Mouse (Mus musculus) myocyte (in vitro differentiated cells): Measurements from ENCODE around the gene Mars. TPM values are rescaled to one million over a fixed set of nuclear protein-coding genes. Genes with fewer than 3 reads are reported as not detected.
A peak's percentile ranks its signal among the peaks of the same experiment; 100 is the strongest.

Experiments used
- H3K27me3 ChIP-seq: one replicate; pipeline ENCODE4 v1.6.1; 2011; ENCODE audit not compliant: control insufficient read depth, insufficient read depth, insufficient read length
- H3K36me3 ChIP-seq: one replicate; pipeline ENCODE4 v1.6.1; 2011; ENCODE audit not compliant: control insufficient read depth, insufficient read depth
- H3K4me2 ChIP-seq: one replicate; pipeline ENCODE4 v1.6.1; 2011; ENCODE audit warnings: low read depth, control low read depth
- H3K4me3 ChIP-seq: one replicate; pipeline ENCODE4 v1.5.1; 2011; ENCODE audit warnings: mild to moderate bottlenecking, control low read depth, moderate library complexity
- H3K79me2 ChIP-seq: one replicate; pipeline ENCODE4 v1.6.1; 2011; ENCODE audit not compliant: control insufficient read depth, insufficient read depth
- H3ac ChIP-seq: one replicate; pipeline ENCODE4 v1.6.1; 2011; ENCODE audit not compliant: control insufficient read depth, insufficient read length
- CEBPB ChIP-seq: IDR thresholded peaks from 2 replicates; pipeline ENCODE4 v1.6.1; 2011; ENCODE audit warnings: mild to moderate bottlenecking, moderate library complexity; ENCODE audit not compliant: poor library complexity, insufficient read depth, severe bottlenecking
- E2F4 ChIP-seq: IDR thresholded peaks from one replicate; pipeline ENCODE4 v1.6.1; 2011; ENCODE audit warnings: mild to moderate bottlenecking, control low read depth, moderate library complexity; ENCODE audit not compliant: insufficient read depth
- MAX ChIP-seq: IDR thresholded peaks from one replicate; pipeline ENCODE4 v1.6.1; 2011; ENCODE audit warnings: low read depth, mild to moderate bottlenecking, control low read depth
- MYOD1 ChIP-seq, 3 experiments: IDR thresholded peaks; one replicate each; pipeline ENCODE4 v1.6.1; 2011; ENCODE audit warnings: control low read depth in 2 of 3, low read depth in 2 of 3, mild to moderate bottlenecking in 2 of 3, moderate library complexity in 1 of 3; ENCODE audit not compliant: insufficient read length in 2 of 3, control insufficient read depth in 1 of 3
- MYOG ChIP-seq, 3 experiments: IDR thresholded peaks; one replicate each; pipeline ENCODE4 v1.6.1; 2011; ENCODE audit warnings: control low read depth in 2 of 3, low read depth in 2 of 3, mild to moderate bottlenecking in 2 of 3; ENCODE audit not compliant: insufficient read length in 2 of 3, control insufficient read depth in 1 of 3, insufficient read depth in 1 of 3
- POLR2A ChIP-seq: IDR thresholded peaks from one replicate; pipeline ENCODE4 v1.6.1; 2011; ENCODE audit warnings: low read depth, mild to moderate bottlenecking, control low read depth, moderate library complexity; ENCODE audit not compliant: insufficient read length
- POLR2AphosphoS2 ChIP-seq: IDR thresholded peaks from one replicate; pipeline ENCODE4 v1.6.1; 2011; ENCODE audit warnings: low read depth, control low read depth; ENCODE audit not compliant: insufficient read length
- REST ChIP-seq: IDR thresholded peaks from one replicate; pipeline ENCODE4 v1.6.1; 2011; ENCODE audit warnings: mild to moderate bottlenecking, control low read depth, moderate library complexity; ENCODE audit not compliant: insufficient read depth, insufficient read length
- SRF ChIP-seq: IDR thresholded peaks from one replicate; pipeline ENCODE4 v1.6.1; 2011; ENCODE audit warnings: low read depth; ENCODE audit not compliant: control insufficient read depth, insufficient read length
- TCF12 ChIP-seq: IDR thresholded peaks from one replicate; pipeline ENCODE4 v1.6.1; 2011; ENCODE audit warnings: mild to moderate bottlenecking, control low read depth; ENCODE audit not compliant: poor library complexity, insufficient read depth, severe bottlenecking
- TCF3 ChIP-seq: IDR thresholded peaks from one replicate; pipeline ENCODE4 v1.6.1; 2011; ENCODE audit warnings: low read depth, control low read depth; ENCODE audit not compliant: insufficient read length
- USF1 ChIP-seq: IDR thresholded peaks from one replicate; pipeline ENCODE4 v1.6.1; 2011; ENCODE audit warnings: low read depth, mild to moderate bottlenecking, control low read depth, moderate library complexity
- polyA plus RNA-seq: library from polyadenylated mRNA; unstranded; fragments of >200 nt; fragmentation: generic; extraction: Trizol; gene quantifications from one replicate; pipeline ENCODE4 v1.2.1, GENCODE M21; 2012; ENCODE audit warnings: missing spikeins

Gene Mars
- polyA plus RNA-seq, 1 experiment = 280 TPM

GRCm38 (mm10) chr10:127269036-127269435, 42.5 kb downstream of the Mars start:
- Histone ChIP-seq H3ac (no peak overlapping the region), H3K27me3 (no peaks in the 10 kb centered on the region), H3K79me2 (peaks cover 35% of the 10 kb centered on the region), H3K4me2 (no peak overlapping the region), H3K4me3 (no peak overlapping the region), H3K36me3 (peaks cover 14% of the 10 kb centered on the region)
- TF ChIP-seq POLR2A (no peak), MAX (no peak), MYOG (IDR thresholded peaks at IDR 0.05; ENCODE audit: control insufficient read depth in 1 of 3, insufficient read depth in 1 of 3, insufficient read length in 2 of 3, low read depth in 2 of 3) (no peak), E2F4 (no peak), MYOD1 (IDR thresholded peaks at IDR 0.05; ENCODE audit: control insufficient read depth in 1 of 3, insufficient read length in 2 of 3, low read depth in 2 of 3) (no peak)

- TF ChIP-seq MYOG (IDR thresholded peaks at IDR 0.05; ENCODE audit: control insufficient read depth in 1 of 3, insufficient read depth in 1 of 3, insufficient read length in 2 of 3, low read depth in 2 of 3) (peak in 1 of 3 experiments; percentile 36), SRF (no peak), USF1 (no peak), REST (no peak), POLR2A (peak; percentile 41), MYOD1 (IDR thresholded peaks at IDR 0.05; ENCODE audit: control insufficient read depth in 1 of 3, insufficient read length in 2 of 3, low read depth in 2 of 3) (peak in 1 of 3 experiments; percentile 36), POLR2AphosphoS2 (peak; percentile 62), CEBPB (no peak), TCF3 (no peak)
- Histone ChIP-seq H3K27me3 (no peaks in the 10 kb centered on the region), H3K36me3 (peaks cover 10% of the 10 kb centered on the region), H3K4me3 (no peak overlapping the region), H3ac (no peak overlapping the region), H3K4me2 (peak overlapping the region; percentile 8), H3K79me2 (peaks cover 35% of the 10 kb centered on the region)
Measured at GRCm38 (mm10) chr10:127268401-127268800, 43.2 kb downstream of the Mars start.

- H3K79me2 ChIP-seq = peaks cover 35% of the 10 kb centered on the region
- H3ac ChIP-seq = peak overlapping the region; percentile 61
- H3K4me2 ChIP-seq = peak overlapping the region; percentile 85
- H3K36me3 ChIP-seq = no peaks in the 10 kb centered on the region
- peaks cover 10% of the 10 kb centered on the region for H3K27me3 ChIP-seq
- H3K4me3 ChIP-seq = peak overlapping the region; percentile 60
- TF ChIP-seq TCF3 (no peak), POLR2AphosphoS2 (no peak), TCF12 (no peak), MAX (no peak), MYOD1 (IDR thresholded peaks at IDR 0.05; ENCODE audit: control insufficient read depth in 1 of 3, insufficient read length in 2 of 3, low read depth in 2 of 3) (no peak), CEBPB (no peak), MYOG (IDR thresholded peaks at IDR 0.05; ENCODE audit: control insufficient read depth in 1 of 3, insufficient read depth in 1 of 3, insufficient read length in 2 of 3, low read depth in 2 of 3) (no peak)
Measured at GRCm38 (mm10) chr10:127267318-127267717, 44.3 kb downstream of the Mars start.

GRCm38 (mm10) chr10:127266112-127267091, 45.2 kb downstream of the Mars start, which contains the start of gene Dctn2:
Gene Dctn2 (plus strand): TSS chr10:127266368.
- Histone ChIP-seq H3K27me3 (peaks cover 17% of the 10 kb centered on the region), H3K4me2 (peak within 1 kb of the TSS; percentile 85), H3ac (peak within 1 kb of the TSS; percentile 61), H3K79me2 (peaks cover 35% of the 10 kb centered on the region), H3K4me3 (peak within 1 kb of the TSS; percentile 60), H3K36me3 (no peaks in the 10 kb centered on the region)
- no peak for TF ChIP-seq CEBPB
- peak; percentile 66 for TF ChIP-seq SRF
- no peak for TF ChIP-seq TCF3
- peak; percentile 84 for TF ChIP-seq POLR2AphosphoS2
- peak; percentile 81 for TF ChIP-seq POLR2A
- no peak for TF ChIP-seq E2F4

GRCm38 (mm10) chr10:127265727-127266111, 45.9 kb downstream of the Mars start:
- Histone ChIP-seq H3ac (peak overlapping the region; percentile 61), H3K79me2 (peaks cover 35% of the 10 kb centered on the region), H3K36me3 (no peaks in the 10 kb centered on the region), H3K4me3 (peak overlapping the region; percentile 60), H3K27me3 (peaks cover 17% of the 10 kb centered on the region), H3K4me2 (peak overlapping the region; percentile 78)
- TF ChIP-seq MYOG (IDR thresholded peaks at IDR 0.05; ENCODE audit: control insufficient read depth in 1 of 3, insufficient read depth in 1 of 3, insufficient read length in 2 of 3, low read depth in 2 of 3) (no peak), USF1 (peak; percentile 65)
